Mouse (Mus musculus): ENCODE data around the gene Smarcc2. TPM values are rescaled to one million over a fixed set of nuclear protein-coding genes. Genes with fewer than 3 reads are reported as not detected.
"Not testable (repeated sequence)": the region's sequence is repeated elsewhere in the genome, so short reads cannot be mapped to it uniquely, and the experiment has no call there.

Smarcc2 gene
- polyA plus RNA-seq, 3 experiments from 2014 or later: 53.1 to 64.4 (median 57.2) TPM

DNA sequence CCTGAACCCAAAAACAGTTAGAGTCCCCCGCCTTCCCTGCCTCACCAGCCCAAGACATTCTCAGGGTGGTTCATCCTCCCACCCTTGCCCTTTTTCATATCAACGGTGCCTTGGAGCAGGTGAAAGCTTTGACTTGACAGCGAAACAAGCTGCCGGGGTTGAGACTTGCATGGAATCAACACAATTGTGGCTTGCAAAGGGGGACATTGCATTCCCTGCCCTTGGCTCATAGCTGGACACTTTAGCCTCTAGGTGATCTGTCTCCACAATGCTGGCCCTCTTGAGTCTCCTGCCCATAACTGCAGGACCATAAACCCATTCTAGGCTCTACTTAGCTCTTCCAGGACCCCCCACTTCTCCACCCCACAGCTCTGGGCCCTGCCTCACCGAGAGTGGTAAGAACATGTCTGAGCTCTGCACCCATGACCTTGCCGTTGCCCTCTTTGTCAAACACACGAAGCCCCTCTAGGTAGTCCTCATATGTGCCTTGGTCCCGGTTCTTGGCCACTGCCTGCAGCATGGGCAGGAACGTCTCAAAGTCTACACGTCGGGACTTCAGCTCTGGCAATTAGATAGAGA, 35.7 kb downstream of the Smarcc2 start:
- no peak for ATAC-seq

DNA sequence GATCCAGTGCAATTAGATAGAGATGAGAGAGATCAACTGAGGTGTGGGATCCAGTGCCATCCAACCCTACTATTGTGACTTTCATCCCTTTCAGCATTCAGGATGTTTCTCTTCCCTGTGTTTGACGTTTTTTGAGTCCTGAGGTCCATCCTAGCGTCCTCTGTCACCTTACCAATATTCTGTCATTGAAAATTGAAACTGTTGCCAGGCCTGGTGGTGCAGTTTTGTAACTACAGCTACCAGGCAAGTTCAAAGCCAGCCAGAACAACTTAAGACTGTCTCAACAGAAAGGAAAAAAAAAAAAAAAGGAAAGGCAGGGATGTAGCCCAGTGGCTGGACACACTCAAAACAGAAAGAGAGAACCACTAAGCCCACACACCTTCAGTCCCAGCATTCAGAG, 36.2 kb downstream of the Smarcc2 start:
- ATAC-seq: no peak

DNA sequence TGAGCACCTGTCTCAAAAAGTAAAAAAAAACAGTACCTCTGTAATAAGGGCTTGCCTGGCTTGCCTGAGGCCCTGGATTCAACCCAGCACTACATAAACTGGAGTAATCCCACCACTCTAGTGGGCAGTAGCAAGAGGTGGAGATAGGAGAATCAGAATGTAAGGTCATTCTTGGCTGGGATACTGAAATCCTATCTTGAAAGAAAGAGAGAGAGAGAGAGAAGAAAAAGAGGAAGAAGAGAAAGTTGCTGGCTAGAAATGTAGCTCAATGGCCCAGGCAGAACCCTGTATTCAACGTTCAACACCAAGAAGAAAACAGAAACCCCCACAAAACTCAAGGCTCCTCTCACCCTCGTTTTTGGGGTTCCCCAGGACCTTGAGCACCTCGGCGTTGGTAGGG, 36.9 kb downstream of the Smarcc2 start:
- ATAC-seq: no peak

DNA sequence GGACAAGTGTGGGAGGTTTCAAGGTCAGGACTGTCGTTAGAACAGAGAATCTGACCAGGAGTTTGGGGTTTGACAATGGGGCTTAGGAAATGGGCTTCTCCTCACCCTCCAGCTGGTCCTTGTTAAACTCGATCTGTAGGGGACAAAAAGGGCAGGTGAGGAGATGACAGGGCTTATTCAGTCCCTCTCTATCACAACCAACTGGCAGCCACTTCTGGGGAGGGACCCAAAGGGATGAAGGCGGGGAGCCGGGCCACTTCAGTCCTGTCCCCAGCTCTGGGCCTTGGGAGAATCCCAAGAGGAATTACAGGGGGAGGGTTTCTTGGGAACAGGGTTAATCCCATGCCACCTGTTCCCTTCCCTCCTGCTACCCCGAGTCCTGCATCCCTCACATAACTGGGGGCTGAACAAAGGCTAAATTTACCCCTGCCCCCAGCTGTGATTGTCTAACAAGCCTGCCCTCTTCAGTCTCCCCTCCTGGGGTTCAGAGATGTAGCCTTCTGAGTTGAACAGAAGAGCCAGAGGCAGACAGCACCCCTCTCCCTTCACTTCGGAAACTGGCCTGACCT, 37.5 kb downstream of the Smarcc2 start:
- no peak for ATAC-seq

DNA sequence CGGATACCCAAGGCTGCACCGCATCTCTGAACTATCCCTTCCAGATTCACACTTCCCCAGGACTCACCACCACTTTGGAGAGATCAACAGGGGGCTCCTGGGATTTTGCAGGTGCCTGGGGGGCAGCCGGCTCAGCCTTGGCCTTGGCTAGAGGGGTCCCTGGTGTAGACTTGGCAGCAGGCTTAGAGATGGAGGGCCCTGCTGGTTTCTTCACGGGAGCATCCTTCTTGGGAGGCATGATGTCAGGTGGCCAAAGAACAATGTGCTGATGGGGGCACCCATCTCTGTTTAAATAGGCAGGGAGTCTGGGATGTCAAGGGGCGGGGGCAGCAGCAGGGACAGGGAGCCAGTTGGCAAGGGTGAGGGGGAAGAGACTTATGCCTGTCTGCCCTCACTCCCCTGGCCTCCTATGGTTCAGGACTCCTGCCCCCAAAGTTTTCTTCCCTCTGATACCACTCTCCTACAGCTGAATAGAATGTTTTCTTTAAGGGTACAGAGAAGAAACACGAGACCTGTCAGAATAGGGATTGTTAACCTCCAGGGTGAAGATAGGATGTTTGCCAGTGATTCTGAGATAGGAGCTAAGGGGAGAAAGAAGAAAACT, 38.2 kb downstream of the Smarcc2 start:
- no peak for ATAC-seq

DNA sequence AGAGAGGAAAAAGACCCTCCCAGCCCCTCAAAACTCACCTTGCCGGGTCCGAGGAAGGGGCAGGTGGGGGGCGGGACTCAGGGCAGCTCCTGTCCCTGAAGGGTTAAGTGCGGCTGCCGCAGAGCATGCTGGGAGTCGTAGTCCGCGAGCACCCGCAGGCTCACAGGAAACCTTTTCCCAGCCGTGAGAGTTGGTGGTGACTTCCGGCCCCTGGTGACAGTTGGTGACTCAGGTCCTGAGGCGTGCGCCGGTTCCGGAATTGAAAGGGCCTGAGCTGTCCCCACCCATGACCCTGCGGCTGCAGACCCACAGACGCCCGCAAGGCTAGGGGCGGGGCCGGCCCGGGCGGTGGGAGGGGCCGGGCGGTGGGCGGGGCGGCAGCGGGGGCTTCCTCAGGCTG, 39.5 kb downstream of the Smarcc2 start, which contains the start of gene Myl6b:
Gene Myl6b, minus strand, starts transcription at position 96 of the 400 bp plus-strand sequence.
- peak; percentile 79 for ATAC-seq

DNA sequence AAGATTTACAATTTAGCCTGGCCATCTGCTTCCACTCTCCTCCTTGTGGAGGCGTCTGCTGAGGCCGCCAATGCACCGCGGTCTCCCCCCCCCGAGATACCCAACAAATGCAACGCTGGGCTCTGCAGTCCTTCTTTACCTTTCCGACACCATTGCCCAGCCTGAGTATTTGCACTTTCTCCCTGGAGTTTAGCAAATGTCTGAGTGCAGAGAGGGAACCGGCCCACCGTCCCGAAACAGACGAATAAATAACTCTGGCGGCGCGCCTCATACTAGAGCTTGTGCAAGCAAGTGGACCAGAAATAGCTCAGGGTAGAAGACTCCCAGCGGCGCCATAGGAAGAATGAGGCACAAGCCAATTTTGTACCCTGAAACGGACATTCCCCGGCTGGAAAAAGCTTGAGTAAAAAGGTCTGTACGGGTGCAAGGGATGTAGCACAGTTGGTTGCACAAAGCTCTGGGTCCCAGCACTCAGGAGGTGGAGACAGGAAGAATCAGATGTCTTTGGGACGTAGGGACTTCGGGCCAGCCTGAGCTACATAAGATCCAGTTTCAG, 40.1 kb downstream of the Smarcc2 start:
- ATAC-seq: no peak

DNA sequence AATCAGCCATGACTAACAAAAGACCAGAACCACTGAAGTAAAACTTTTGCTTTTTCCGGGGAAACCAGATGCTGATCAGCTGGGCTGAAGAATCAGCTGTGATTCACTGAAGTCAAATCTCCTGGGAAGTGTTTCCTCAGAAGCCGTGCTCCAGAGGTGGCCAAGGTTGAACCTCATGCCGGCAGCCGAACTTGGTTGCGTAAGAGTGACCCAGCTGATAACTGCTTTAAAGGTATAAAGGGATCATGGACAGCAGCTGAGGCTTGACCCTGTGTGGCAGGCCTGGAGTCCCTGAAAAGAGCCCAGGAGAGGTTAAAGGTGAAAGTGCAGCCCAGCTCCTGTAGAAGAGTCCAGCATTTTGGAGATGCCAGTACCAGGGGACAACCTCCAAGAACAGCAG, 43.3 kb downstream of the Smarcc2 start:
- ATAC-seq: no peak

DNA sequence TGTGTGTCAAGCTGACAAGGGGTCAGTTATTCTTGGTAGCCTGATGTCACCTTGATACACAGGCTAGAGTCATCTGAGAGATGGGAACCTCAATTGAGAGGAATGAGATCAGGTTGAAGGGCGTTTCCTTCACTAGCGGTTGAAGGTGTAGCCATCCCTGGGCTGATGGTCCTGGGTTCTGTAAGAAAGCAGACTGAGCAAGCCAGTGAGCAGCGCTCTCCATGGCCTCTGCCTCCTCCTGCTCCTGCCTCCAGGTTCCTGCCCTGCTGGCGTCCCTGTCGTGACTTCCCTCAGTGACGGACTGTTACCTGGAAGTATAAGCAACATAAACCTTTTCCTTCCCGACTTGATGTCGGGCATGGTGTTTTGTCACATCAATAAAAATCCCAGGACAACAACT, 44.5 kb downstream of the Smarcc2 start:
- ATAC-seq: no peak

DNA sequence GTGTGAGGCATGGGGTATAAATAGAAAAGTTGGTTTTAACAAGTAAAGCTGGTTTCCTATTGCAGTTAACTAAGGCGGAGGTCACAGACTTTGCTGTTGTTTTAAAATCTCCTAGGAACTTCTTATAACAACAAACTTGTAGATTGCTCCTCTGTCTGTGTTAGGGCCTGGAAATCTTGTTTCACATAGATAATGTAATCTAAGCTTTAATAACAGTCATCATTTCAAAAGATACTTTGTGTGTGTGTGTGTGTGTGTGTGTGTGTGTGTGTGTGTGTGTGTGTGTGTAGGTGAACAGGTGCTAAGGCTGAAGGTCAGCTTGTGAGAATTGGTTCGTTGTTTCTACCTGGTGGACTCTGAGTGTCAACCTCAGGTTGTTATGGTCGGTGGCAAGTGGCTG, 45.0 kb downstream of the Smarcc2 start:
- no peak for ATAC-seq

DNA sequence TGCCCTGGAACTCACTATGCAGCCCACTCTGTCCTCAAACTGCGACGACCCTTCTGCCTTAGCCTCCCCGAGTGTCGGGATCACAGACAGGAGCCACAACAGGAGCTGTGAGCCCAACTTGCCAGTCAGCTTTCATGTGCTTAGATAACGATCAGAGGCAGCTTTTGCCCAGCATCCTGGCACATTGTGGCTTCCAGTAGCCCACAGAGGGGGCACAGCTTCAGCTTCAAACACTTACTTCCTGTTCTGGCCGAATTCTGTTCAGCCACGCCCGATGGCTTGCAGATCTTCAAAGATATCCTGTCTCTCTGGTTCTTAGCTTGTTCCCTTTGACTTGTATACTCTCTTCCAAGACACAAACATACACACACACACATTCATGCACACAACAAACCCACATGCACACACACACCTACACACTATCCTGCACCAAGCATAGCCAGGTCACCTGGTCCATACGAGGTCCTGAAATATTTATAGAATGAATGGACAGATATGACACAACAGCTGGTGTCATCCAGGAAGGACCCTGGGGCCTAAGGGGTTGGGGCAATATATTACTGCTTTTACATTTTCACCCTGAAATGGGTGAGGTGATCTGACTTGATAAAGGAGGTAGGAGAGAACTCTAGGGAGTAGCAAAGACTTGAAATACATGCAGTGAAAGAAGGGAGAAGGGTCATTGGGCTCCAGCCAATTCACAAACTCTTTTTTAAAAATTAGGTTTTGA, 45.8 kb downstream of the Smarcc2 start:
- peak; percentile 85 for ATAC-seq

DNA sequence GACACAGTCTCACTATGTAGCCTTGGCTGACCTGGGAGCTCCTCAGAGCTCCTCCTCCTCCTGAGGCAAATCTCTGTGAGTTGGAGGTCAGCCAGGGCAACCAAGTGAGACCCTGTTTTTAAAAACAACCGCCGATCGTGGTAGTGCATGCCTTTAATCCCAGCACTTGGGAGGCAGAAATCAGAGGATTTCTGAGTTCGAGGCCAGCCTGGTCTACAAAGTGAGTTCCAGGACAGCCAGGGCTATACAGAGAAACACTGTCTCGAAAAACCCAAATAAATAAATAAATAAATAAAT, 46.3 kb downstream of the Smarcc2 start:
- not testable (repeated sequence) for ATAC-seq

DNA sequence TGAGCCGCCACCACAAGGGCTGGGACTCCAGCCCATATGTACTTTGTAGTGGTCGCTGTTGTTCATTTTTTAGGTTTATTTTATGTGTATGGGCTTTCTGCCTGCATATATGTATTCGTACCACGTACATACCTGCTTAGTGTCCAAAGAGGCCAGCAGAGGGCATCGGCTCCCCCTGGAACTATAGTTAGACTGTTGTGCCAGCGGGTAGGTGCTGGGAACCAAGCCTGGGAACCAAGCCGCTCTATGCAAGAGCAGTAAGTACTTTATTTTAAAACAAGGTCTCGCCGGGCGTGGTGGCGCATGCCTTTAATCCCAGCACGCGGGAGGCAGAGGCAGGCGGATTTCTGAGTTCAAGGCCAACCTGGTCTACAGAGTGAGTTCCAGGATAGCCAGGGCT, 46.9 kb downstream of the Smarcc2 start:
- ATAC-seq: no peak

DNA sequence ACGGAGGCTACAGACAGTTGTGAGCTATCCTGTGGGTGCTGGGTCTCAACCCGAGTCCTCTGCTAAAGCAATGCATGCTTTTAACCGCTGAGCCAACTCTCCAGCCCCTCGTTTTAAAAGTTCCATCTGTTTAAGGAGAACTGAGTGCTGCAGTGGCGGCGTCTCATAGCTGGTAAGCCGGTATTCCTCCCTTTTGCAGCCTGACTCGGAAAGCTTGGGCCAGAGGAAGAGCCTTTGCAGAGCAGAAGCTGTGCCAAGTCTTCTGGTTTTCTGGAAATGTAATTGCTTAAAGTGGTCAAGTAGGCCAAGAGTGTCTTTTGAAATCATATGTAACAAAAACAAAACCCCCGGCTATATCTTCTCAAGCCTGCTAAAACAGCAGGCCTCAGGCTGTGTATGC, 49.2 kb downstream of the Smarcc2 start:
- ATAC-seq: no peak

DNA sequence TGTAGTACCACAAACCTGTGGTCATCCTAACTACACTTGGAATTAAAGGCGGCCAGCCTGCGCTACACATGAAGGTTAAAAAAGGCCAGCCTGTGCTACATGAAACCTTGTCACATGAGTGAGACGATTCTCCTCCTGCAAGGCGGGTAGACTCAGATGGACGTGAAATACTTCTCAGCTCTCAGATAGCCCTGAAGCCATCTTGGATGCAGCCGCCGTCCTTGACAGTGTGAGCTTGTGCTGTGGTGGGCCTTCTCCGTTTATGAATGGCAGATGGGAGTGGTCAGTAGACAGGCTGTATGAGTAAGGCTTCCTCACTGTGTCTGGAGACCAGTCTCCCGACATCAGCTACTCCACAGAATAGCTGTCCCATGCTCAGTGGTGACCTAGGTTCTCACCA, 50.2 kb downstream of the Smarcc2 start:
- ATAC-seq: no peak

DNA sequence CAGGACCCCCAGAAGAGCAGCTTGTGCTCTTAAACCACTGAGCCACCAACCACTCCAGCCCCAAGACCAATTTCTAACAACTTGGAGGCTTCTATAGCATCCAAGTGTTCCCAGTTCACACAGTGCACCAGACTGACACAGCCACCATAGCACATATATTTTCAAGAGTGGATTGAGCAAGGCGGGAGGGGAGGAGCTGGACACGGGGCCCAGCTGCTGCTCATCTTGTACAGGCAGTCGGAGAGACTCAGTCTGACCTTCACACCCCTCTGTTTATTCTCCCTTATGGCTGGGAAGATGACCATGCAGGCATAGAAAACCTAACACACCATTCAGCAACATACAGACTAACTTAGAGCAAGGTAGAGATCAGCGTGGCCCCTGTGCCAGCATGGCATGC, 50.8 kb downstream of the Smarcc2 start:
- no peak for ATAC-seq

DNA sequence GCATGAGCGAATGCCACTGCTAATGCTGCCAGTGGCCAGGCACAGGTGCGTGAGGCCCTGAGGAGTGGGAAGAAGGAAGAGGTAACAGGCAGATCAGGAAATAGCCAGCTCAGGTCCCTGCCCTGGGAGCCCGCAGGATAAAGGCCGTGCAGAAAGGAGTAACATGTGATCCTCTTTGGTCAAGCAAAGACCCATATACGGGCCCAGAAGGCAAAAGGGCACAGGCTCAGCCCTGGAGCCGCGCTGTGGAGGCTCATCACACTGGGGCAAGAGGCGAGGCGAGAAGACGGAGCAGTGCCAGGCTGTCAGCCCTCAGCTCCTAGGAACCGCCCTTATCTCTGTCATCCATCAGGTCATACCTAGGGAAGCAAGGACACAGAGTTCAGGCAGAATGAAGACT, 51.3 kb downstream of the Smarcc2 start:
- no peak for ATAC-seq

DNA sequence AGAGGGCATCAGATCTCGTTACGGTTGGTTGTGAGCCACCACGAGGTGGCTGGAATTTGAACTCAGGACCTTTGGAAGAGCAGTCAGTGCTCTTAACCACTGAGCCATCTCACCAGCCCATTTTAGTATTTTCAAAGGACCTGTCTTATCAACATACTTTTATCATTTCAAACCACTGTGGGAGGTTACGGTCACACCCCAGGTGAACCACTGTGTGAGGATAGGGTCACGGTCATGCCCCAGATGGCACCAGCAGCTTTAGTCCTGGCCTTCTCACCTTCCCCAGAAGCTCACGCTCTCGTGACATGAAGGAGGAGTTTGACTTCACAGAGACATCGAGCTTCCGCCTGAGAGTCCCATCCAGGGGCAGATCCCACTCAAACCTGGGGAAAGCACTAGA, 52.1 kb downstream of the Smarcc2 start:
- no peak for ATAC-seq

DNA sequence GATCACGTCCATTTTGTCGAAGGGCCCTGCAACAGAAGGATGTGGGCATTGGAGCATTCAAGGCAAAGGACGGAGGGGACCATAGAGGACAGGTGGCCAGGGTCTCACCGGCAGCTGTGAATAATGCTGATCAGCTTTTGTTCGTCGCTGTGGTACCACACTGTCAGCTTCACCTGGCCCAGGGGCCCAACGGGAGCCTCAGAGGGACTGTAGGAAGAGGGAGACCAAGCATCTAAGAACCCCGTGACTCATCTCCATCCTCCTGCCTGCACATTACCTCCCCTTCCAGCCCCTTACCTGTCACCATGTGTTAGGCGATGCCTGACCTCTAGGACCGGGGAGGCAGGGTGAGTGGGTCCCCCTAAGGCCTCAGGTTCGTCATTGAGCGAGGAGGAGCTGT, 52.7 kb downstream of the Smarcc2 start:
- no peak for ATAC-seq

DNA sequence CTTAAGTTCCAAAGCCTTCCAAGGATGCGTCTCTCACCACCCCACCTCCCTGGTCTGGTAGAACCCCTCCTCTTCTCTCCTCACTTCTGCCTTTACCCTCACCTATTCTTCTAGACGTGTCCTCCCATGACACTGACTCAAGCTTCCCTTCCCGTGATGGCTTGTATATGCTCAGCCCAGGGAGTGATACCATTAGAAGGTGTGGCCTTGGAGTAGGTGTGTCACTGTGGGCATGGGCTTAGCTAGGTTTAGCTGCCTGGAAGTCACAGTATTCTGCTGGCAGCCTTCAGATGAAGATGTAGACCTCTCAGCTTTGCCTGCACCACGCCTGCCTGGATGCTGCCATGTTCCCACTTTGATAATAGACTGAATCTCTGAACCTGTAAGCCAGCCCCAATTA, 56.0 kb downstream of the Smarcc2 start:
- no peak for ATAC-seq

DNA sequence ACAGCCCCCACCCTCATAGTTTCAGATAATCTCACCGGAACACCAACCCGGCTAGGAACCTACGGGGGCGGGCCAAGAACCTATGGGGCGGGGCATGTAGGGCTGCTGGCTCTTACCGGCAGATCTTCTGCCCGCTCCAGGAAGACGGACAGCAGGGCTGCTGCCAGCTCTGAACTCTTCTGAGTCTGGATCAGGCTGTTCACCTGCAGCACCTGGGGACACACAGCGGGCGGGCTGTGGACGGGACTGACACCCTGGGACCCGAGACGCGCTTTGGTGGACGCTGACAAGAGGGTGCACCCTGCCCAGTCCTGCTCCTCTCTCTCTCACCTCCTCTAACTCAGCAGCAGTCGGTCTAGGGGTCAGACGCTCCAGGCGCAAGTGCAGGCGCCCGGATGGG, 57.0 kb downstream of the Smarcc2 start:
- ATAC-seq: no peak

DNA sequence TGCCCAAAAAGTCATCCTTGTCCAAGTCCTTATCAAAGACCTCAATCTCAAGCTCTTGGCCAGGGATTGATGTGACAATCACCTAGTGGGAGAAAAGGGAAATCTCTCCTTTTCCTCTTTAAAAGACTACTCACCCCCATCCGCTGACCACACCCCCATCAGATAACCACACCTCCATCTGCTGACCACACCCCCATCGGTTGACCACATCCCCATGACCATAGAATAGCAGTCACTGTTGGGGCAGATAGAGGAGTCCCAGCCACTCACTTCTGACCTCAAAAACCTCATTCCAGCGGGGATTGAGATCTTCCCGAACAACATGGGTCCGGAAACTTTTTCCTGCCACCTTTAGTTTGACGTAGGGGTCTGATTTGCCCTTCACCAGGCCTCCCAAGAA, 57.6 kb downstream of the Smarcc2 start:
- no peak for ATAC-seq

DNA sequence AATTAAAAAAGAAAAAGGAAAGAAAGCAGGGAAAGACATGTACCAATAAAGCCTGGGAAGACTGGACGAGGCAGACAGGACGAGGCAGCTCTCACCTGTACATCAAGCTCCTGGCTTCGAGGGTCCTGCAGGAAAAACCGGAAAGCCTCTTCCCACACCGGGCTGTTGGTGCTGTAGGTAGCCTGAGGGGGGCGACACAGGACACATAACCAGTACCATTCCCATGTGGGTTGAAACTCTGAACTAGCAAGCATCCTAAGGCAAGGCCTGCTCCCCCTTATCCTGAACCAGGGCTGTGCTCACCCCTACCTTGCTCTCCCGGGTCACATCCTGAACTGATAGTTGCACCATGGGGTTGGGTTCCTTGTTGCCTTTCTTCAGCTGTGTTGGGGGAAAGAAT, 59.8 kb downstream of the Smarcc2 start:
- peak; percentile 54 for ATAC-seq

DNA sequence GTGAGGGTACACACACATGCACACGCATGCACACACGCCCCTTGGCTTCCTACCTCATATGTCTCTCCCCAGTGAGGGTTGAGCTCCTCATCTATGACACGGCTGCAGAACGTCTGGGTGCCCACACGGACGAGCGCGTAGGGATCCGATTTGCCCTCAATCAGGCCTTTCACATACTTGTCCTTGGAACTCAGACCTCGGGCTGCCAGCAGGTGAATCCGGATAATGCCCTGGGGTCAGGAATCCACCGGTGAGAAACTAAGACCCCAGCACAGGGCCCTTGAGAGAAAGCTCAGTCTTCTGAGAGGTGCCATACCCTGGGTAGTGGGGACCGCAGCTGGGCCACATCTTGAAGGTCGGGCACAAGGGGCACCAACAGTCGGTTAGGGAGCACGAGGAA, 61.5 kb downstream of the Smarcc2 start:
- ATAC-seq: no peak

Data from inflammation-experienced regulatory T-cells, adult 6 months (primary cell).